ENCODE assay signal across 12 mouse cellular contexts in the genomic region with DNA sequence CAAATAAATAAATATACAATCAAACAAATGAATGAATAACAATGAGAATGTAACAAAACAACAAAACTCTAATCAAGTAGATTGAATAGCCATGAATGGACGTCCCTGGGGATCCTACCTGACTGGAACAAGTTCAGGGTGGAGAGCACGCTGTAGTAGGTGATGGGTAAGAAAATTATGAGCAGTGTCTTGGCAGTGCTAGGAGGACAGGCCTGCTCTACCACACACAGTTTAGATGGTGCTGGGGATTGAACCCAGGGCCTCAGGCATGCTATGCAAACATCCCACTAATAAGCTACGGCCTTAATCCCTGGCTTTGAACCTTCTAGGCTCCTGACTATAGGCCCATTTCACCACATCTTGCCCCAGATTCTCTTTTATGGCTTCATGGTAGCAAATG. TPM values are rescaled to one million over a fixed set of nuclear protein-coding genes. Genes with fewer than 3 reads are reported as not detected.
DNase-seq lines count a peak whose midpoint lies in the region; ATAC-seq and TF ChIP-seq lines count a peak whose summit lies in the region.
"Had no signal": no experiment of that assay in that cellular context is flagged by ENCODE, and none has a peak within 500 bp of the region (broad histone marks: within the 10 kb centered on the region; RNA-seq: fewer than 3 reads in every experiment).

No protein-coding gene starts in this region.

- peak overlapping the region; percentile 88 for H3K9ac ChIP-seq in heart, embryonic 13.5 days
- H3K9ac ChIP-seq in midbrain, embryonic 12.5 days (replicated peaks): no peak overlapping the region

- peaks cover 24% of the 10 kb centered on the region for H3K4me1 ChIP-seq in heart, embryonic 13.5 days
- peaks cover 22% of the 10 kb centered on the region for H3K4me1 ChIP-seq in bone marrow macrophage, adult 2 months (ENCODE audit: control insufficient read depth, insufficient read depth, low read length)
- H3K4me1 ChIP-seq in midbrain, embryonic 12.5 days: peaks cover 15% of the 10 kb centered on the region

- no peaks in the 10 kb centered on the region for H3K9me3 ChIP-seq in heart, embryonic 13.5 days
- H3K9me3 ChIP-seq in midbrain, embryonic 12.5 days: no peaks in the 10 kb centered on the region

- ATAC-seq in heart, embryonic 13.5 days (ENCODE audit: extremely low read depth, insufficient number of reproducible peaks, low FRiP score, low TSS enrichment): no peak
- no peak for ATAC-seq in midbrain, embryonic 12.5 days (ENCODE audit: low FRiP score, low read depth)
- ATAC-seq in erythroid progenitor cell, adult 5-6 weeks (replicated peaks; ENCODE audit: low FRiP score, poor library complexity, severe bottlenecking): no peak

- no peak for TF ChIP-seq CTCF in bone marrow macrophage, adult 2 months (IDR thresholded peaks at IDR 0.05; ENCODE audit: low read depth, low read length)
- no peak for TF ChIP-seq CTCF in left cerebral cortex, adult 2 months (IDR thresholded peaks at IDR 0.05)

- intact Hi-C loops in left cerebral cortex, adult 2 months (cut with DNase I): loop anchor here (5.0 kb wide), 1 partner anchor 35 kb away; a partner anchor contains a TSS

- DNase-seq in heart, adult 8-10 months (ENCODE audit: low spot score): no peak
- DNase-seq in induced T-regulatory cell, adult 2 months (ENCODE audit: low read depth): peak; percentile 25
- DNase-seq in left cerebral cortex, adult 2 months (ENCODE audit: extremely low spot score in 1 of 2, low spot score in 2 of 2): no peak
- no peak for DNase-seq in layer of hippocampus, postnatal 10 days (ENCODE audit: low spot score in 2 of 2)
- DNase-seq: adrenal gland, postnatal 14 days; kidney, adult 2 months; lung, postnatal 14 days; right cerebral cortex, adult 18-20 months had no signal

- WGBS in heart, embryonic 13.5 days: 88% methylated on average over 3 of the region's 3 CpGs
- WGBS in midbrain, embryonic 12.5 days: 87% methylated on average over 3 of the region's 3 CpGs

- peak overlapping the region; percentile 93 for H3K4me2 ChIP-seq in heart, embryonic 13.5 days
- peak overlapping the region; percentile 88; the same call in 1 of the 2 replicates for H3K4me2 ChIP-seq in midbrain, embryonic 12.5 days (replicated peaks)

- peaks cover 65% of the 10 kb centered on the region for H3K36me3 ChIP-seq in heart, embryonic 13.5 days
- H3K36me3 ChIP-seq in midbrain, embryonic 12.5 days: peaks cover 57% of the 10 kb centered on the region

- peak overlapping the region; percentile 78 for H3K4me3 ChIP-seq in heart, embryonic 13.5 days
- H3K4me3 ChIP-seq in bone marrow macrophage, adult 2 months (ENCODE audit: insufficient read depth, low read length): peak overlapping the region; percentile 21; the same call in 1 of the 2 replicates
- H3K4me3 ChIP-seq in midbrain, embryonic 12.5 days: peak overlapping the region; percentile 80; the same call in 1 of the 2 replicates
- no peak overlapping the region for H3K4me3 ChIP-seq in left cerebral cortex, adult 2 months

- TF ChIP-seq POLR2A in bone marrow macrophage, adult 2 months (IDR thresholded peaks at IDR 0.05; ENCODE audit: borderline replicate concordance, low read depth, low read length): no peak

- no peaks in the 10 kb centered on the region for H3K27me3 ChIP-seq in heart, embryonic 13.5 days (replicated peaks)
- no peaks in the 10 kb centered on the region for H3K27me3 ChIP-seq in midbrain, embryonic 12.5 days

- no peak overlapping the region for H3K27ac ChIP-seq in heart, embryonic 13.5 days (replicated peaks)
- no peak overlapping the region for H3K27ac ChIP-seq in bone marrow macrophage, adult 2 months (ENCODE audit: insufficient read depth, low read depth, low read length)
- H3K27ac ChIP-seq in midbrain, embryonic 12.5 days (replicated peaks): no peak overlapping the region
- no peak overlapping the region for H3K27ac ChIP-seq in left cerebral cortex, adult 2 months

RNA-seq across cellular contexts. Expression of a gene that starts 1.4 kb away (rescaled TPM):
- polyA plus RNA-seq in heart, embryonic 13.5 days (2015; fragmentation: Nextera tagmentation; extraction: Ambion mirVana): 19.7 and 22.1 TPM in 2 replicates
- 10 to 100 TPM; 56.7 to 62.0 (median 58.8) TPM for total RNA-seq in heart, adult 8-10 months (2022)
- 40.0 and 44.7 TPM in 2 replicates for polyA plus RNA-seq in bone marrow macrophage, adult 2 months (2012; ENCODE audit: insufficient read depth, insufficient read length, missing spikeins)
- polyA plus RNA-seq in midbrain, embryonic 12.5 days (2016; fragmentation: Nextera tagmentation; extraction: Ambion mirVana): 32.8 and 33.2 TPM in 2 replicates
- 10 to 100 TPM; 65.4 to 66.5 TPM for total RNA-seq in left cerebral cortex, adult 2 months (2021)
- total RNA-seq in erythroid progenitor cell, adult 5-6 weeks (2015; ENCODE audit: low replicate concordance): 28.1 and 29.9 TPM in 2 replicates
- 13.9 and 34.8 TPM in 2 replicates for total RNA-seq in erythroid progenitor cell, adult 5-6 weeks (2017; ENCODE audit: low replicate concordance)
- 10 to 100 TPM; 44.4 to 45.8 TPM for total RNA-seq in layer of hippocampus, postnatal 10 days (2021)

RNA-seq across cellular contexts. Expression of a gene that starts 30.7 kb away (rescaled TPM):
- polyA plus RNA-seq in heart, embryonic 13.5 days (2015; fragmentation: Nextera tagmentation; extraction: Ambion mirVana): 4.3 TPM in 2 replicates
- total RNA-seq in heart, adult 8-10 months (2022): 10 to 100 TPM; 17.5 to 24.9 (median 23.9) TPM
- 287 and 354 TPM in 2 replicates for polyA plus RNA-seq in bone marrow macrophage, adult 2 months (2012; ENCODE audit: insufficient read depth, insufficient read length, missing spikeins)
- polyA plus RNA-seq in midbrain, embryonic 12.5 days (2016; fragmentation: Nextera tagmentation; extraction: Ambion mirVana): 1.3 and 1.6 TPM in 2 replicates
- total RNA-seq in left cerebral cortex, adult 2 months (2021): 10 to 100 TPM in 1 of 2 experiments, 1 to 10 TPM in 1; 7.3 to 10.7 TPM
- 72.4 and 95.2 TPM in 2 replicates for total RNA-seq in erythroid progenitor cell, adult 5-6 weeks (2015; ENCODE audit: low replicate concordance)
- 15.0 and 19.8 TPM in 2 replicates for total RNA-seq in erythroid progenitor cell, adult 5-6 weeks (2017; ENCODE audit: low replicate concordance)
- 10 to 100 TPM; 11.0 to 12.9 TPM for total RNA-seq in layer of hippocampus, postnatal 10 days (2021)

RNA-seq across cellular contexts. Expression of a gene that starts 36.9 kb away (rescaled TPM):
- 30.8 and 32.8 TPM in 2 replicates for polyA plus RNA-seq in heart, embryonic 13.5 days (2015; fragmentation: Nextera tagmentation; extraction: Ambion mirVana)
- 10 to 100 TPM; 10.1 to 12.8 (median 11.9) TPM for total RNA-seq in heart, adult 8-10 months (2022)
- 18.3 and 19.2 TPM in 2 replicates for polyA plus RNA-seq in bone marrow macrophage, adult 2 months (2012; ENCODE audit: insufficient read depth, insufficient read length, missing spikeins)
- 29.0 and 33.9 TPM in 2 replicates for polyA plus RNA-seq in midbrain, embryonic 12.5 days (2016; fragmentation: Nextera tagmentation; extraction: Ambion mirVana)
- 10 to 100 TPM; 21.3 to 25.9 TPM for total RNA-seq in left cerebral cortex, adult 2 months (2021)
- total RNA-seq in erythroid progenitor cell, adult 5-6 weeks (2015; ENCODE audit: low replicate concordance): 8.4 and 8.6 TPM in 2 replicates
- total RNA-seq in erythroid progenitor cell, adult 5-6 weeks (2017; ENCODE audit: low replicate concordance): 2.1 and 10.1 TPM in 2 replicates
- total RNA-seq in layer of hippocampus, postnatal 10 days (2021): 10 to 100 TPM; 26.6 to 29.8 TPM

RNA-seq across cellular contexts. Expression of a gene that starts 37.1 kb away (rescaled TPM):
- 38.1 and 38.8 TPM in 2 replicates for polyA plus RNA-seq in heart, embryonic 13.5 days (2015; fragmentation: Nextera tagmentation; extraction: Ambion mirVana)
- total RNA-seq in heart, adult 8-10 months (2022): 10 to 100 TPM; 65.8 to 82.6 (median 71.5) TPM
- 109 and 123 TPM in 2 replicates for polyA plus RNA-seq in bone marrow macrophage, adult 2 months (2012; ENCODE audit: insufficient read depth, insufficient read length, missing spikeins)
- 70.0 and 80.5 TPM in 2 replicates for polyA plus RNA-seq in midbrain, embryonic 12.5 days (2016; fragmentation: Nextera tagmentation; extraction: Ambion mirVana)
- total RNA-seq in left cerebral cortex, adult 2 months (2021): 100 to 1,000 TPM in 1 of 2 experiments, 10 to 100 TPM in 1; 96.5 to 101 TPM
- total RNA-seq in erythroid progenitor cell, adult 5-6 weeks (2015; ENCODE audit: low replicate concordance): 186 and 195 TPM in 2 replicates
- total RNA-seq in erythroid progenitor cell, adult 5-6 weeks (2017; ENCODE audit: low replicate concordance): 179 and 256 TPM in 2 replicates
- 100 to 1,000 TPM; 122 to 129 TPM for total RNA-seq in layer of hippocampus, postnatal 10 days (2021)

RNA-seq across cellular contexts. Expression of a gene that starts 42.5 kb away (rescaled TPM):
- 1.4 and 1.5 TPM in 2 replicates for polyA plus RNA-seq in heart, embryonic 13.5 days (2015; fragmentation: Nextera tagmentation; extraction: Ambion mirVana)
- total RNA-seq in heart, adult 8-10 months (2022): not detected
- 0.87 TPM in 1 of 2 replicates, not detected in the other for polyA plus RNA-seq in bone marrow macrophage, adult 2 months (2012; ENCODE audit: insufficient read depth, insufficient read length, missing spikeins)
- polyA plus RNA-seq in midbrain, embryonic 12.5 days (2016; fragmentation: Nextera tagmentation; extraction: Ambion mirVana): 3.1 and 3.9 TPM in 2 replicates
- total RNA-seq in left cerebral cortex, adult 2 months (2021): 10 to 100 TPM; 20.7 to 29.4 TPM
- not detected in 2 replicates for total RNA-seq in erythroid progenitor cell, adult 5-6 weeks (2015; ENCODE audit: low replicate concordance)
- total RNA-seq in erythroid progenitor cell, adult 5-6 weeks (2017; ENCODE audit: low replicate concordance): 4.2 TPM in 1 of 2 replicates, not detected in the other
- 10 to 100 TPM; 37.2 to 46.4 TPM for total RNA-seq in layer of hippocampus, postnatal 10 days (2021)
